In the genomic region with DNA sequence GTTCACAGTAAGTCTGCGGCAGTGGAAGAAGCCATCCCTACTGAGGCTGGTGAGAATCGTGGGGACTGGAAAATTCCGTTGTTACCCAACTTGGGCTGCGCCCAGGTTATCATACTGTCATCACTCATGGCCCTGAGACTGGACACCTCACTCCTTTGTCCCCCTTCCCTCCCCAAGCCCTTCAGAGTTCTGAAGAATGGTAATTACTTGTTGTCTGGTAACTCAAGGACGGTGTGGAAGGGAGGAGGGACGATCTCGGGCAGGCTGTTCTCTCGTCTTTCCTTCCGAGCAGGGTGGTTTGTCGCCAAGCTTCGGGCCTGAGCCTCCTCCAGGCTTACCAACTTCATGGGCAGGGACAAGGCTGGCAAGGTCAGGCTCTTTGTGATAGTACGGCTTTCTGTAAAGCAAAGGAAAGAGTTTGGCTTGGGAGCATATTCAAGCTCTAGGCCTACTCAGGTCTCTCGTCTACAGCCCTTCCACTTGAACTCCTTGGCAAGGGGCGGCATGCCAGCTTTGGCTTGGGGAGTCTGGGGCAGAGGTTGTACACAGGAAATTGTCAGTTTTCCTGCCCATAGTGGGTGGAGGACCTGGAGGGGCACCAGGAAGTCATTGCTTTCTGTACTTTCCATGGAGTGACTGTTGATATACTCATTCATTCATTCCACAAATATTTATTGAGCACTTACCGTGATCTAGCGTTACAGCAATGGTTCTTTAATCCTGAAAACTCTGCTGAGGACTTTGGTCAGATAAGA, we compare ENCODE assay signal across 15 mouse cellular contexts.
DNase-seq lines count a peak whose midpoint lies in the region; ATAC-seq lines count a peak whose summit lies in the region.
"Had no signal": no experiment of that assay in that cellular context is flagged by ENCODE, and none has a peak within 500 bp of the region (broad histone marks: within the 10 kb centered on the region; RNA-seq: fewer than 3 reads in every experiment).

No protein-coding gene starts in this region.

- no peak overlapping the region for H3K4me3 ChIP-seq in heart, embryonic 11.5 days (ENCODE audit: low read depth, low read length)
- H3K4me3 ChIP-seq in lung, embryonic 15.5 days, result no peak overlapping the region
- no peak overlapping the region for H3K4me3 ChIP-seq in forebrain, embryonic 12.5 days (replicated peaks)
- H3K4me3 ChIP-seq: embryonic facial prominence, embryonic 13.5 days; liver, embryonic 15.5 days; midbrain, embryonic 12.5 days had no signal

- 0 out of 2 replicates have a peak overlapping the region, but pooled peaks have one; percentile 18 for H3K27ac ChIP-seq in heart, embryonic 11.5 days (ENCODE audit: low read depth, low read length)
- peak overlapping the region; percentile 61; the same call in 1 of the 2 replicates for H3K27ac ChIP-seq in lung, embryonic 15.5 days
- no peak overlapping the region for H3K27ac ChIP-seq in forebrain, embryonic 12.5 days
- H3K27ac ChIP-seq: embryonic facial prominence, embryonic 13.5 days; liver, embryonic 15.5 days; midbrain, embryonic 12.5 days had no signal

- no peak for ATAC-seq in heart, embryonic 11.5 days (replicated peaks; ENCODE audit: insufficient number of reproducible peaks, low FRiP score, low TSS enrichment)
- ATAC-seq in lung, embryonic 15.5 days (ENCODE audit: borderline replicate concordance, extremely low read depth, low FRiP score, low TSS enrichment), result 0 out of 2 replicates have a peak, but pooled peaks have one; percentile 17
- ATAC-seq in forebrain, embryonic 12.5 days (ENCODE audit: low FRiP score), result no peak

- WGBS in heart, embryonic 11.5 days (ENCODE audit: insufficient replicate concordance), result 64% methylated on average over 16 of the region's 16 CpGs
- WGBS in lung, embryonic 15.5 days, result 71% methylated on average over 16 of the region's 16 CpGs
- 95% methylated on average over 16 of the region's 16 CpGs for WGBS in forebrain, embryonic 12.5 days

- peaks cover 19% of the 10 kb centered on the region for H3K36me3 ChIP-seq in heart, embryonic 11.5 days (ENCODE audit: control insufficient read depth, insufficient read depth, low read length)
- H3K36me3 ChIP-seq in lung, embryonic 15.5 days, result peaks cover 31% of the 10 kb centered on the region
- H3K36me3 ChIP-seq in forebrain, embryonic 12.5 days (replicated peaks), result no peaks in the 10 kb centered on the region
- H3K36me3 ChIP-seq: G1E; liver, embryonic 15.5 days; midbrain, embryonic 12.5 days had no signal

- no peaks in the 10 kb centered on the region for H3K9me3 ChIP-seq in heart, embryonic 11.5 days (replicated peaks; ENCODE audit: control insufficient read depth, low read length)
- no peaks in the 10 kb centered on the region for H3K9me3 ChIP-seq in lung, embryonic 15.5 days
- no peaks in the 10 kb centered on the region for H3K9me3 ChIP-seq in forebrain, embryonic 12.5 days
- H3K9me3 ChIP-seq: embryonic facial prominence, embryonic 13.5 days; G1E; liver, embryonic 15.5 days; midbrain, embryonic 12.5 days had no signal

- H3K4me1 ChIP-seq in heart, embryonic 11.5 days (ENCODE audit: control insufficient read depth, insufficient read depth, low read length), result peaks cover 36% of the 10 kb centered on the region
- H3K4me1 ChIP-seq in lung, embryonic 15.5 days, result peaks cover 34% of the 10 kb centered on the region; the same call in 1 of the 2 replicates
- H3K4me1 ChIP-seq in forebrain, embryonic 12.5 days, result no peaks in the 10 kb centered on the region
- H3K4me1 ChIP-seq: embryonic facial prominence, embryonic 13.5 days; liver, embryonic 15.5 days; midbrain, embryonic 12.5 days had no signal

- H3K27me3 ChIP-seq in heart, embryonic 11.5 days (ENCODE audit: control insufficient read depth, insufficient read depth, low read length), result no peaks in the 10 kb centered on the region
- H3K27me3 ChIP-seq in lung, embryonic 15.5 days, result no peaks in the 10 kb centered on the region
- no peaks in the 10 kb centered on the region for H3K27me3 ChIP-seq in forebrain, embryonic 12.5 days
- H3K27me3 ChIP-seq: embryonic facial prominence, embryonic 13.5 days; liver, embryonic 15.5 days; midbrain, embryonic 12.5 days had no signal

- intact Hi-C loops in left cerebral cortex, postnatal 10 days (cut with DNase I), result loop anchor here (10.0 kb wide), 1 partner anchor 104 kb away; no protein-coding TSS in a partner anchor

- H3K9ac ChIP-seq in heart, embryonic 11.5 days (ENCODE audit: low read depth, low read length), result no peak overlapping the region
- no peak overlapping the region for H3K9ac ChIP-seq in lung, embryonic 15.5 days
- H3K9ac ChIP-seq in forebrain, embryonic 12.5 days, result no peak overlapping the region
- H3K9ac ChIP-seq: embryonic facial prominence, embryonic 13.5 days; liver, embryonic 15.5 days; midbrain, embryonic 12.5 days had no signal

- H3K4me2 ChIP-seq in heart, embryonic 11.5 days, result no peak overlapping the region
- H3K4me2 ChIP-seq in lung, embryonic 15.5 days, result no peak overlapping the region
- H3K4me2 ChIP-seq in forebrain, embryonic 12.5 days, result no peak overlapping the region
- H3K4me2 ChIP-seq: embryonic facial prominence, embryonic 13.5 days; liver, embryonic 15.5 days; midbrain, embryonic 12.5 days had no signal

- no peak for DNase-seq in heart, adult 8-10 months (ENCODE audit: low spot score)
- DNase-seq in adipocyte (ENCODE audit: low spot score), result peak; percentile 72
- DNase-seq in adrenal gland, postnatal 36 days, result peak; percentile 55 to 68
- DNase-seq in left cerebral cortex, postnatal 10 days (ENCODE audit: extremely low spot score in 1 of 2, low spot score in 2 of 2), result no peak
- no peak for DNase-seq in layer of hippocampus, postnatal 25 days (ENCODE audit: extremely low spot score in 1 of 2, low spot score in 1 of 2)
- DNase-seq: cerebellum, postnatal 36 days; kidney, adult 11 months; left cerebral cortex, postnatal 4 days had no signal

Comparison
In these comparisons a context has a peak if more than half of its experiments do, and no peak if none do; other contexts are left out.
1. DNase-seq: peak in adipocyte (single experiment) and adrenal gland, postnatal 36 days (2 of 2); none in heart, adult 8-10 months (single experiment), left cerebral cortex, postnatal 10 days (0 of 2) and layer of hippocampus, postnatal 25 days (0 of 2).